Mouse (Mus musculus) spleen, adult 2 months (tissue): ENCODE results near the gene Mgp. TPM values are rescaled to one million over a fixed set of nuclear protein-coding genes. Genes with fewer than 3 reads are reported as not detected.

ENCODE experiments used
- DNase-seq, 2 experiments: peaks; one replicate each; pipeline versions ENCODE4 v3.0.0 to v3.0.0-alpha.2; 2012 to 2021; ENCODE audit warnings: low spot score in 2 of 2, low read depth in 1 of 2
- H3K27ac ChIP-seq: fragments of 200-500 bp; 2 replicates; pipeline ENCODE4 v1.5.1; 2012; ENCODE audit warnings: low read length, inconsistent platforms; ENCODE audit not compliant: insufficient read depth
- H3K27me3 ChIP-seq: fragments of 200-500 bp; 2 replicates; pipeline ENCODE4 v1.6.1; 2012; ENCODE audit warnings: mild to moderate bottlenecking, moderate library complexity, low read length, inconsistent platforms; ENCODE audit not compliant: control insufficient read depth, insufficient read depth
- H3K36me3 ChIP-seq: fragments of 200-500 bp; 2 replicates; pipeline ENCODE4 v1.6.1; 2012; ENCODE audit warnings: mild to moderate bottlenecking, low read length, inconsistent platforms; ENCODE audit not compliant: control insufficient read depth, insufficient read depth
- H3K4me1 ChIP-seq: fragments of 200-500 bp; 2 replicates; pipeline ENCODE4 v1.6.1; 2011; ENCODE audit warnings: inconsistent platforms; ENCODE audit not compliant: control insufficient read depth, insufficient read depth, insufficient read length
- H3K4me3 ChIP-seq: fragments of 200-500 bp; 2 replicates; pipeline ENCODE4 v1.5.1; 2011; ENCODE audit warnings: mild to moderate bottlenecking, inconsistent platforms; ENCODE audit not compliant: insufficient read depth, insufficient read length; ENCODE audit errors: extremely low read depth
- CTCF ChIP-seq: fragments of 200-500 bp; IDR thresholded peaks from 2 replicates; pipeline ENCODE4 v1.5.1; 2011; ENCODE audit warnings: mild to moderate bottlenecking, inconsistent platforms; ENCODE audit not compliant: insufficient read depth, insufficient read length, insufficient replicate concordance; ENCODE audit errors: extremely low read depth
- POLR2A ChIP-seq: fragments of 200-500 bp; IDR thresholded peaks from 2 replicates; pipeline ENCODE4 v1.6.1; 2011; ENCODE audit warnings: low read depth, low read length, inconsistent platforms
- WGBS: fragments of 180-500 bp; shearing (Covaris S2); methylation state at CpG from one replicate; pipeline ENCODE4 v1.1.7; 2018; 5-methylcytosine and 5-hydroxymethylcytosine counted together
- polyA plus RNA-seq: library from polyadenylated mRNA; depleted of rRNA; stranded (reverse); fragments of >200 nt; gene quantifications from 2 replicates; pipeline ENCODE4 v1.2.3, GENCODE M21; 2012

Mgp gene
- polyA plus RNA-seq, 1 experiment = 39.8 TPM

- no peak for DNase-seq
- Histone ChIP-seq H3K27me3 (no peaks in the 10 kb centered on the region), H3K27ac (no peak overlapping the region), H3K4me1 (peaks cover 4% of the 10 kb centered on the region; the same call in 1 of the 2 replicates), H3K36me3 (peaks cover 16% of the 10 kb centered on the region), H3K4me3 (no peak overlapping the region)
- TF ChIP-seq CTCF (no peak), POLR2A (no peak)
- 77% methylated on average over 2 of the region's 2 CpGs for WGBS
Observed at GRCm38 (mm10) chr6:136917885-136918284, 42.3 kb upstream of the Mgp start.

GRCm38 (mm10) chr6:136915721-136916395 is 40.2 kb upstream of the Mgp start:
- Histone ChIP-seq H3K4me1 (peaks cover 4% of the 10 kb centered on the region; the same call in 1 of the 2 replicates), H3K36me3 (peaks cover 14% of the 10 kb centered on the region), H3K4me3 (no peak overlapping the region), H3K27me3 (no peaks in the 10 kb centered on the region), H3K27ac (no peak overlapping the region)
- no peak for DNase-seq
- TF ChIP-seq CTCF = no peak
- no peak for TF ChIP-seq POLR2A
- 84% methylated on average over 8 of the region's 8 CpGs for WGBS

- Histone ChIP-seq H3K36me3 (peaks cover 15% of the 10 kb centered on the region), H3K27ac (no peak overlapping the region), H3K27me3 (no peaks in the 10 kb centered on the region), H3K4me1 (no peaks in the 10 kb centered on the region), H3K4me3 (no peak overlapping the region)
- 92% methylated on average over 6 of the region's 6 CpGs for WGBS
- no peak for DNase-seq
- TF ChIP-seq CTCF (no peak), POLR2A (no peak)
Observed at GRCm38 (mm10) chr6:136914234-136914633, 38.6 kb upstream of the Mgp start.

- DNase-seq = no peak
- TF ChIP-seq CTCF (no peak), POLR2A (no peak)
- WGBS = 40% methylated on average over 18 of the region's 18 CpGs
- Histone ChIP-seq H3K4me3 (no peak overlapping the region), H3K4me1 (no peaks in the 10 kb centered on the region), H3K27ac (no peak overlapping the region), H3K36me3 (peaks cover 16% of the 10 kb centered on the region), H3K27me3 (no peaks in the 10 kb centered on the region)
Observed at GRCm38 (mm10) chr6:136913384-136914126, 37.9 kb upstream of the Mgp start.

- TF ChIP-seq CTCF (no peak), POLR2A (no peak)
- 86% methylated on average over 1 of the region's 2 CpGs for WGBS
- H3K4me1 ChIP-seq = no peaks in the 10 kb centered on the region
- no peak for DNase-seq
- H3K4me3 ChIP-seq = no peak overlapping the region
- H3K36me3 ChIP-seq = peaks cover 18% of the 10 kb centered on the region
- no peak overlapping the region for H3K27ac ChIP-seq
- H3K27me3 ChIP-seq = no peaks in the 10 kb centered on the region
Observed at GRCm38 (mm10) chr6:136912751-136913265, 37.2 kb upstream of the Mgp start.

GRCm38 (mm10) chr6:136910247-136910890 is 34.7 kb upstream of the Mgp start:
- Histone ChIP-seq H3K4me3 (no peak overlapping the region), H3K4me1 (no peaks in the 10 kb centered on the region; the same call in 1 of the 2 replicates), H3K36me3 (peaks cover 16% of the 10 kb centered on the region), H3K27me3 (no peaks in the 10 kb centered on the region), H3K27ac (no peak overlapping the region)
- WGBS = 80% methylated on average over 9 of the region's 9 CpGs
- DNase-seq = no peak
- TF ChIP-seq CTCF (no peak), POLR2A (no peak)
